Mouse (Mus musculus): Measurements from ENCODE around the gene Pcsk6. TPM values are rescaled to one million over a fixed set of nuclear protein-coding genes. Genes with fewer than 3 reads are reported as not detected.

Pcsk6 gene
- polyA plus RNA-seq, 1 experiment: 1.6 TPM

- no peak for TF ChIP-seq CTCF (IDR thresholded peaks at IDR 0.05; ENCODE audit: extremely low read depth, insufficient read depth, insufficient read length, insufficient replicate concordance)
- no peak for TF ChIP-seq POLR2A (IDR thresholded peaks at IDR 0.05; ENCODE audit: low read depth, low read length)
- H3K27ac ChIP-seq (ENCODE audit: insufficient read depth, low read length): no peak overlapping the region
- no peak for DNase-seq (ENCODE audit: low read depth in 1 of 2, low spot score in 2 of 2)
- H3K4me3 ChIP-seq (ENCODE audit: extremely low read depth, insufficient read depth, insufficient read length): no peak overlapping the region
- no peaks in the 10 kb centered on the region for H3K27me3 ChIP-seq (ENCODE audit: control insufficient read depth, insufficient read depth, low read length)
- WGBS: 95% methylated on average over 5 of the region's 5 CpGs
- H3K36me3 ChIP-seq (ENCODE audit: control insufficient read depth, insufficient read depth, low read length): no peaks in the 10 kb centered on the region
- H3K4me1 ChIP-seq (ENCODE audit: control insufficient read depth, insufficient read depth, insufficient read length): no peaks in the 10 kb centered on the region
Measured at GRCm38 (mm10) chr7:65988709-65989108, 127.2 kb downstream of the Pcsk6 start.

- no peaks in the 10 kb centered on the region for H3K27me3 ChIP-seq (ENCODE audit: control insufficient read depth, insufficient read depth, low read length)
- H3K4me3 ChIP-seq (ENCODE audit: extremely low read depth, insufficient read depth, insufficient read length): no peak overlapping the region
- no peak overlapping the region for H3K27ac ChIP-seq (ENCODE audit: insufficient read depth, low read length)
- 84% methylated on average over 6 of the region's 6 CpGs for WGBS
- TF ChIP-seq CTCF (IDR thresholded peaks at IDR 0.05; ENCODE audit: extremely low read depth, insufficient read depth, insufficient read length, insufficient replicate concordance): no peak
- no peak for TF ChIP-seq POLR2A (IDR thresholded peaks at IDR 0.05; ENCODE audit: low read depth, low read length)
- no peaks in the 10 kb centered on the region for H3K4me1 ChIP-seq (ENCODE audit: control insufficient read depth, insufficient read depth, insufficient read length)
- DNase-seq (ENCODE audit: low read depth in 1 of 2, low spot score in 2 of 2): no peak
- H3K36me3 ChIP-seq (ENCODE audit: control insufficient read depth, insufficient read depth, low read length): no peaks in the 10 kb centered on the region
Measured at GRCm38 (mm10) chr7:65992329-65992728, 130.8 kb downstream of the Pcsk6 start.

GRCm38 (mm10) chr7:65993410-65993809 is 131.9 kb downstream of the Pcsk6 start:
- TF ChIP-seq POLR2A (IDR thresholded peaks at IDR 0.05; ENCODE audit: low read depth, low read length) (no peak), CTCF (IDR thresholded peaks at IDR 0.05; ENCODE audit: extremely low read depth, insufficient read depth, insufficient read length, insufficient replicate concordance) (no peak)
- Histone ChIP-seq H3K4me3 (ENCODE audit: extremely low read depth, insufficient read depth, insufficient read length) (no peak overlapping the region), H3K4me1 (ENCODE audit: control insufficient read depth, insufficient read depth, insufficient read length) (no peaks in the 10 kb centered on the region), H3K27ac (ENCODE audit: insufficient read depth, low read length) (no peak overlapping the region), H3K36me3 (ENCODE audit: control insufficient read depth, insufficient read depth, low read length) (no peaks in the 10 kb centered on the region), H3K27me3 (ENCODE audit: control insufficient read depth, insufficient read depth, low read length) (no peaks in the 10 kb centered on the region)
- no peak for DNase-seq (ENCODE audit: low read depth in 1 of 2, low spot score in 2 of 2)
- 79% methylated on average over 3 of the region's 3 CpGs for WGBS

- no peak for DNase-seq (ENCODE audit: low read depth in 1 of 2, low spot score in 2 of 2)
- 89% methylated on average over 16 of the region's 16 CpGs for WGBS
Measured at GRCm38 (mm10) chr7:66001035-66001754, 139.7 kb downstream of the Pcsk6 start.

GRCm38 (mm10) chr7:66001797-66002196 is 140.3 kb downstream of the Pcsk6 start:
- H3K27me3 ChIP-seq (ENCODE audit: control insufficient read depth, insufficient read depth, low read length): 0 out of 2 replicates have a peak, but pooled peaks cover 2% of the 10 kb centered on the region
- H3K36me3 ChIP-seq (ENCODE audit: control insufficient read depth, insufficient read depth, low read length): no peaks in the 10 kb centered on the region
- H3K4me1 ChIP-seq (ENCODE audit: control insufficient read depth, insufficient read depth, insufficient read length): no peaks in the 10 kb centered on the region
- TF ChIP-seq POLR2A (IDR thresholded peaks at IDR 0.05; ENCODE audit: low read depth, low read length) (no peak), CTCF (IDR thresholded peaks at IDR 0.05; ENCODE audit: extremely low read depth, insufficient read depth, insufficient read length, insufficient replicate concordance) (no peak)
- no peak overlapping the region for H3K27ac ChIP-seq (ENCODE audit: insufficient read depth, low read length)
- no peak overlapping the region for H3K4me3 ChIP-seq (ENCODE audit: extremely low read depth, insufficient read depth, insufficient read length)
- 83% methylated on average over 3 of the region's 3 CpGs for WGBS
- no peak for DNase-seq (ENCODE audit: low read depth in 1 of 2, low spot score in 2 of 2)

More at GRCm38 (mm10) chr7:66001035-66001754, 139.7 kb downstream of the Pcsk6 start:
- Histone ChIP-seq H3K27me3 (ENCODE audit: control insufficient read depth, insufficient read depth, low read length) (no peaks in the 10 kb centered on the region), H3K27ac (ENCODE audit: insufficient read depth, low read length) (no peak overlapping the region), H3K4me1 (ENCODE audit: control insufficient read depth, insufficient read depth, insufficient read length) (no peaks in the 10 kb centered on the region), H3K4me3 (ENCODE audit: extremely low read depth, insufficient read depth, insufficient read length) (no peak overlapping the region), H3K36me3 (ENCODE audit: control insufficient read depth, insufficient read depth, low read length) (no peaks in the 10 kb centered on the region)
- no peak for TF ChIP-seq POLR2A (IDR thresholded peaks at IDR 0.05; ENCODE audit: low read depth, low read length)
- TF ChIP-seq CTCF (IDR thresholded peaks at IDR 0.05; ENCODE audit: extremely low read depth, insufficient read depth, insufficient read length, insufficient replicate concordance): no peak

GRCm38 (mm10) chr7:66003447-66003846 is 141.9 kb downstream of the Pcsk6 start:
- TF ChIP-seq CTCF (IDR thresholded peaks at IDR 0.05; ENCODE audit: extremely low read depth, insufficient read depth, insufficient read length, insufficient replicate concordance): no peak
- TF ChIP-seq POLR2A (IDR thresholded peaks at IDR 0.05; ENCODE audit: low read depth, low read length): no peak
- no peaks in the 10 kb centered on the region for H3K4me1 ChIP-seq (ENCODE audit: control insufficient read depth, insufficient read depth, insufficient read length)
- H3K27ac ChIP-seq (ENCODE audit: insufficient read depth, low read length): no peak overlapping the region
- H3K27me3 ChIP-seq (ENCODE audit: control insufficient read depth, insufficient read depth, low read length): 0 out of 2 replicates have a peak, but pooled peaks cover 2% of the 10 kb centered on the region
- 94% methylated on average over 5 of the region's 5 CpGs for WGBS
- no peaks in the 10 kb centered on the region for H3K36me3 ChIP-seq (ENCODE audit: control insufficient read depth, insufficient read depth, low read length)
- no peak overlapping the region for H3K4me3 ChIP-seq (ENCODE audit: extremely low read depth, insufficient read depth, insufficient read length)
- no peak for DNase-seq (ENCODE audit: low read depth in 1 of 2, low spot score in 2 of 2)
